Mouse (Mus musculus): ENCODE results near the gene Borcs7. TPM values are rescaled to one million over a fixed set of nuclear protein-coding genes. Genes with fewer than 3 reads are reported as not detected.
A peak's percentile ranks its signal among the peaks of the same experiment; 100 is the strongest.

Gene Borcs7
- total and polyA plus RNA-seq, 2 experiments from 2014 or later: 13.2 to 43.0 TPM

GRCm38 (mm10) chr19:46735241-46735640, 45.5 kb downstream of the Borcs7 start:
- Histone ChIP-seq H3K4me3 (ENCODE audit: low read depth, low read length) (no peak overlapping the region), H3K4me1 (ENCODE audit: insufficient read depth, low read length) (no peaks in the 10 kb centered on the region), H3K9me3 (ENCODE audit: low read length) (no peaks in the 10 kb centered on the region), H3K27ac (ENCODE audit: low read depth, low read length) (no peak overlapping the region), H3K27me3 (ENCODE audit: insufficient read depth, low read length) (no peaks in the 10 kb centered on the region), H3K4me2 (ENCODE audit: low read depth, low read length, poor library complexity, severe bottlenecking) (no peak overlapping the region), H3K36me3 (ENCODE audit: insufficient read depth, low read length) (no peaks in the 10 kb centered on the region), H3K9ac (replicated peaks; ENCODE audit: low read length, poor library complexity, severe bottlenecking) (no peak overlapping the region)
- ATAC-seq (ENCODE audit: low FRiP score) (no peak), DNase-seq (ENCODE audit: low spot score) (no peak)
- 61% methylated on average over 5 of the region's 5 CpGs for WGBS
- no peak for TF ChIP-seq CTCF (IDR thresholded peaks at IDR 0.05)

- Histone ChIP-seq H3K4me2 (ENCODE audit: low read depth, low read length, poor library complexity, severe bottlenecking) (no peak overlapping the region), H3K27me3 (ENCODE audit: insufficient read depth, low read length) (no peaks in the 10 kb centered on the region), H3K27ac (ENCODE audit: low read depth, low read length) (no peak overlapping the region), H3K9me3 (ENCODE audit: low read length) (no peaks in the 10 kb centered on the region), H3K36me3 (ENCODE audit: insufficient read depth, low read length) (no peaks in the 10 kb centered on the region), H3K4me1 (ENCODE audit: insufficient read depth, low read length) (no peaks in the 10 kb centered on the region), H3K9ac (replicated peaks; ENCODE audit: low read length, poor library complexity, severe bottlenecking) (no peak overlapping the region), H3K4me3 (ENCODE audit: low read depth, low read length) (no peak overlapping the region)
- DNase-seq (ENCODE audit: low spot score): no peak
- ATAC-seq (ENCODE audit: low FRiP score): no peak
- 82% methylated on average over 7 of the region's 7 CpGs for WGBS
- TF ChIP-seq CTCF (IDR thresholded peaks at IDR 0.05): no peak
Observed at GRCm38 (mm10) chr19:46737106-46737505, 47.4 kb downstream of the Borcs7 start.

- no peak overlapping the region for H3K27ac ChIP-seq (ENCODE audit: low read depth, low read length)
- no peaks in the 10 kb centered on the region for H3K36me3 ChIP-seq (ENCODE audit: insufficient read depth, low read length)
- no peak overlapping the region for H3K4me3 ChIP-seq (ENCODE audit: low read depth, low read length)
- H3K4me1 ChIP-seq (ENCODE audit: insufficient read depth, low read length): no peaks in the 10 kb centered on the region
- DNase-seq (ENCODE audit: low spot score) (peak; percentile 87), ATAC-seq (ENCODE audit: low FRiP score) (no peak)
- H3K9ac ChIP-seq (replicated peaks; ENCODE audit: low read length, poor library complexity, severe bottlenecking): no peak overlapping the region
- no peaks in the 10 kb centered on the region for H3K9me3 ChIP-seq (ENCODE audit: low read length)
- no peak overlapping the region for H3K4me2 ChIP-seq (ENCODE audit: low read depth, low read length, poor library complexity, severe bottlenecking)
- TF ChIP-seq CTCF (IDR thresholded peaks at IDR 0.05): peak; percentile 93
- H3K27me3 ChIP-seq (ENCODE audit: insufficient read depth, low read length): no peaks in the 10 kb centered on the region
- 55% methylated on average over 7 of the region's 7 CpGs for WGBS
Observed at GRCm38 (mm10) chr19:46740341-46741008, 50.8 kb downstream of the Borcs7 start.

GRCm38 (mm10) chr19:46741574-46741973, 51.9 kb downstream of the Borcs7 start:
- Histone ChIP-seq H3K27me3 (ENCODE audit: insufficient read depth, low read length) (no peaks in the 10 kb centered on the region), H3K36me3 (ENCODE audit: insufficient read depth, low read length) (no peaks in the 10 kb centered on the region), H3K27ac (ENCODE audit: low read depth, low read length) (no peak overlapping the region), H3K9ac (replicated peaks; ENCODE audit: low read length, poor library complexity, severe bottlenecking) (no peak overlapping the region), H3K4me3 (ENCODE audit: low read depth, low read length) (no peak overlapping the region), H3K4me1 (ENCODE audit: insufficient read depth, low read length) (no peaks in the 10 kb centered on the region), H3K4me2 (ENCODE audit: low read depth, low read length, poor library complexity, severe bottlenecking) (no peak overlapping the region), H3K9me3 (ENCODE audit: low read length) (no peaks in the 10 kb centered on the region)
- ATAC-seq (ENCODE audit: low FRiP score): no peak
- peak; percentile 42 for TF ChIP-seq CTCF (IDR thresholded peaks at IDR 0.05)
- 47% methylated on average over 6 of the region's 6 CpGs for whole genome bisulfite sequencing
- DNase-seq (ENCODE audit: low spot score): no peak

- no peak overlapping the region for H3K9ac ChIP-seq (replicated peaks; ENCODE audit: low read length, poor library complexity, severe bottlenecking)
- no peaks in the 10 kb centered on the region for H3K27me3 ChIP-seq (ENCODE audit: insufficient read depth, low read length)
- no peak for ATAC-seq (ENCODE audit: low FRiP score)
- 31% methylated on average over 9 of the region's 9 CpGs for WGBS
- H3K9me3 ChIP-seq (ENCODE audit: low read length): no peaks in the 10 kb centered on the region
- no peak overlapping the region for H3K27ac ChIP-seq (ENCODE audit: low read depth, low read length)
- H3K4me3 ChIP-seq (ENCODE audit: low read depth, low read length): no peak overlapping the region
- TF ChIP-seq CTCF (IDR thresholded peaks at IDR 0.05): no peak
- no peaks in the 10 kb centered on the region for H3K36me3 ChIP-seq (ENCODE audit: insufficient read depth, low read length)
- no peaks in the 10 kb centered on the region for H3K4me1 ChIP-seq (ENCODE audit: insufficient read depth, low read length)
- DNase-seq (ENCODE audit: low spot score): no peak
- H3K4me2 ChIP-seq (ENCODE audit: low read depth, low read length, poor library complexity, severe bottlenecking): no peak overlapping the region
Observed at GRCm38 (mm10) chr19:46744681-46745080, 55.0 kb downstream of the Borcs7 start.

GRCm38 (mm10) chr19:46747799-46748198, 58.1 kb downstream of the Borcs7 start:
- Histone ChIP-seq H3K36me3 (ENCODE audit: insufficient read depth, low read length) (no peaks in the 10 kb centered on the region), H3K9ac (replicated peaks; ENCODE audit: low read length, poor library complexity, severe bottlenecking) (no peak overlapping the region), H3K27ac (ENCODE audit: low read depth, low read length) (no peak overlapping the region), H3K4me3 (ENCODE audit: low read depth, low read length) (no peak overlapping the region), H3K27me3 (ENCODE audit: insufficient read depth, low read length) (no peaks in the 10 kb centered on the region), H3K4me2 (ENCODE audit: low read depth, low read length, poor library complexity, severe bottlenecking) (no peak overlapping the region), H3K4me1 (ENCODE audit: insufficient read depth, low read length) (no peaks in the 10 kb centered on the region), H3K9me3 (ENCODE audit: low read length) (no peaks in the 10 kb centered on the region)
- TF ChIP-seq CTCF (IDR thresholded peaks at IDR 0.05): no peak
- ATAC-seq (ENCODE audit: low FRiP score): no peak
- DNase-seq (ENCODE audit: low spot score): no peak
- 91% methylated on average over 3 of the region's 3 CpGs for WGBS

All from midbrain, postnatal 0 days (tissue).